Mouse (Mus musculus) liver, embryonic 18 days (tissue): ENCODE data around the gene Usp48. TPM values are rescaled to one million over a fixed set of nuclear protein-coding genes. Genes with fewer than 3 reads are reported as not detected.

Source experiments
- polyA plus RNA-seq: library from polyadenylated mRNA; depleted of rRNA; stranded (reverse); fragments of >200 nt; gene quantifications from 2 replicates; pipeline ENCODE4 v1.2.3, GENCODE M21; 2012; rRNA removed

Usp48 gene
- polyA plus RNA-seq = 30.5 and 34.2 TPM in 2 replicates

DNA sequence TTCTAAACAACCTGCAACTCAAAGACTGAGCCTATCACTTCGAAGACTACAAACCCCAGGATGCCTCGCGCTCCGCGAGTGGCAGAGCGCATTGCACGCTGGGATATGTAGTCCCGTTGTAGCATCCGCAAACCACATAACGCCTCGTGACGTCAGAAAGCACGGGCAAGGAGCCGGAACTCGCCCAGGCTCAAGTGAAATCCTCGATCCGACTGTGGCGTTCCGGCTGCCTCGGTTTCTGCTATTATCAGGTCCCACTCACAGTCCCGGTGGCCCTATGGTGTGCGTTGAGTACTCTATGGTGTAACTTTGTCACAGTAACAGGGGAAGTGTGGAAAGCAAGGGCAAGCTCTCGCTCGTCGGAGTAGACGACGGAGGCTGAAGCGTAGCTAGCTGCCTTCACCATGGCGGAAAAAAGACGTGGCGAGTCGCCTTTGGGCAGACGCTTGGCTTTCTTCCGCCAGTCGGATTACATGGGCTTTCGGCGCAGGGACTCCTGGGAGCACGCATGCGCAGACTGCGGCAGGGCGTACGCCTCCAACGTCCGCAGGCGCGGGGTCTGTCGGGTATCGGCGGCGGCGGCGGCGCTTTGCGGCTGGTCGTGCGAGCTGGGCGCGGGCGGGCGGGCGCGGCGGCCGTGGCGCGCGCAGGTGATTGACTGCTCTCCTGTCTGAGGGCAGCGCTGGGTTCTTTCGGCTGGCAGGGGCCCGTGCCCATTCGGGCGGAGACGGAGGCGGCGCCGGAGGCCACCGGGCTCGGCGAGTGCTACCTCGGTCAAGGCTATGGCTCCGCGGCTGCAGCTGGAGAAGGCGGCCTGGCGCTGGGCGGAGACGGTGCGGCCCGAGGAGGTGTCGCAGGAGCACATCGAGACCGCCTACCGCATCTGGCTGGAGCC is at the start of gene Usp48:
TSS of gene Usp48 (plus strand) at position 155 of the 895 bp plus-strand sequence.

GRCm38 (mm10) chr4:137574469-137574868 is 19.1 kb upstream of the Usp48 start, which contains the start of gene Ldlrad2:
Gene Ldlrad2 (minus strand): TSS chr4:137574569.

GRCm38 (mm10) chr4:137664433-137664979 is 71.0 kb downstream of the Usp48 start, which contains the start of gene Rap1gap:
Gene Rap1gap (plus strand): TSS chr4:137664726.

Other genes starting within 250 kb of the Usp48 start
- 104 and 108 TPM in 2 replicates for gene Cdc42, start 236.0 kb upstream of the Usp48 start, polyA plus RNA-seq
- not detected in 2 replicates for gene Cela3a, start 184.0 kb upstream of the Usp48 start, polyA plus RNA-seq
- 0.17 and 3.0 TPM in 2 replicates for gene Cela3b, start 163.2 kb upstream of the Usp48 start, polyA plus RNA-seq
- not detected in 2 replicates for gene 1700013G24Rik, start 140.5 kb upstream of the Usp48 start, polyA plus RNA-seq
- gene Hspg2, start 125.0 kb upstream of the Usp48 start, polyA plus RNA-seq = 3.8 and 4.1 TPM in 2 replicates
- gene Ldlrad2, start 19.2 kb upstream of the Usp48 start, polyA plus RNA-seq = not detected in 2 replicates
- 10.9 and 11.8 TPM in 2 replicates for gene Rap1gap, start 71.0 kb downstream of the Usp48 start, polyA plus RNA-seq
- gene Alpl, start 202.6 kb downstream of the Usp48 start, polyA plus RNA-seq = 11.1 and 12.8 TPM in 2 replicates